Mouse (Mus musculus) liver, postnatal 0 days (tissue): ENCODE data around the gene Hist1h4d.

Experiments used
- CTCF ChIP-seq: sonication (generic); IDR thresholded peaks from 2 replicates; pipeline ENCODE4 v1.5.1; 2016; ENCODE audit warnings: antibody characterized with exemption, low read depth
- EP300 ChIP-seq: IDR thresholded peaks from 2 replicates; pipeline ENCODE4 v1.6.1; 2016; ENCODE audit warnings: antibody characterized with exemption, low read depth, mild to moderate bottlenecking

DNA sequence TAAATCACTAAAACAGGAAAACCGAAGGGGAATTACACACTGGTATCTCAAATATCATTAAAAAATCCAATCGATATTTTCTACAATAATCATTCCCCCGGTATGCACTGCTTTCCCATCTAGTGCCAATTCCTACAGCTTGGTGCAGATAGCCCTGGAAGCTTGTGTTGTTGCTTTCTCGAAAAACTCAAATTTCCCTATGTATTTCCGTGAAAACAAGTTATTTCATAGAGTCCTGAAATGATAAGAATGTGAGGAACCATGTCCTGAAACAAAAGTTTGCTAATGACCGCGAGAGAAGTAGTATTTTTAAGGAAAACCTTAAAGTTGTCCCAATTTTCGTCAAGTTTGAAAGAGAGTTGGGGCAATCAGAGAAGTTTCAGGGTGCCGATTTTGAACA is 27.0 kb upstream of the Hist1h4d start:
- no peak for TF ChIP-seq CTCF
- no peak for TF ChIP-seq EP300
